Mouse (Mus musculus) retina, adult 2 months (tissue): ENCODE results near the gene Flywch1.
A peak's percentile ranks its signal among the peaks of the same experiment; 100 is the strongest.

Experiments
- DNase-seq: peaks from one replicate; pipeline ENCODE4 v3.0.0-alpha.2; 2012; ENCODE audit warnings: low read depth, low spot score

Gene Flywch1

GRCm38 (mm10) chr17:23771284-23772218 lies at the start of gene Flywch1:
Flywch1 (minus strand) TSS chr17:23771602.
- peak; percentile 97 for DNase-seq

GRCm38 (mm10) chr17:23820731-23821130 lies 49.3 kb upstream of the Flywch1 start:
- DNase-seq, result no peak

DNA sequence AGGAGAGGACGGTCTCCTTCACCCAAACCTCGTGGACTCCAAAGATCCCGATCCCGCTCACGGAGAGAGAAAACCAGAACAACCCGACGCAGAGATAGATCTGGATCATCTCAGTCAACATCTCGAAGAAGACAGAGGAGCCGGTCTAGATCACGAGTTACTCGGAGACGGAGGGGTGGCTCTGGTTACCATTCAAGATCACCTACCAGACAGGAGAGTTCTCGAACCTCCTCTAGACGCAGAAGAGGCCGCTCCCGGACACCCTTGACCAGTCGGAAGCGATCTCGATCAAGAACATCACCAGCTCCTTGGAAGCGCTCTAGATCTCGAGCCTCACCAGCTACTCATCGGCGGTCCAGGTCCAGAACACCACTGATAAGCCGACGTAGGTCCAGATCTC lies 47.8 kb upstream of the Flywch1 start:
- DNase-seq, result no peak

- no peak for DNase-seq
Observed at GRCm38 (mm10) chr17:23818579-23818978, 47.2 kb upstream of the Flywch1 start.

DNA sequence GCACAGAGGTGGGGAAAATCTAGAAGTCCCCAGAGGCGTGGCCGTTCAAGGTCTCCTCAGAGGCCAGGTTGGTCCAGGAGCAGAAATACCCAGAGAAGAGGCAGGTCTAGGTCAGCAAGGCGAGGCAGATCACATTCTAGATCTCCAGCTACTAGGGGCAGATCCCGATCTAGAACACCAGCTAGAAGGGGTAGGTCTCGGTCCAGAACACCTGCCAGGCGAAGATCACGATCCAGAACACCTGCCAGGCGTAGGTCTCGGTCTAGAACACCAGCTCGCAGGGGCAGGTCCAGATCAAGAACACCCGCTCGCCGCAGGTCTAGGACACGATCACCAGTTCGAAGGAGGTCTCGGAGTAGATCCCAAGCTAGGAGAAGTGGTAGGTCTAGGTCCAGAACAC lies 44.2 kb upstream of the Flywch1 start:
- no peak for DNase-seq

DNA sequence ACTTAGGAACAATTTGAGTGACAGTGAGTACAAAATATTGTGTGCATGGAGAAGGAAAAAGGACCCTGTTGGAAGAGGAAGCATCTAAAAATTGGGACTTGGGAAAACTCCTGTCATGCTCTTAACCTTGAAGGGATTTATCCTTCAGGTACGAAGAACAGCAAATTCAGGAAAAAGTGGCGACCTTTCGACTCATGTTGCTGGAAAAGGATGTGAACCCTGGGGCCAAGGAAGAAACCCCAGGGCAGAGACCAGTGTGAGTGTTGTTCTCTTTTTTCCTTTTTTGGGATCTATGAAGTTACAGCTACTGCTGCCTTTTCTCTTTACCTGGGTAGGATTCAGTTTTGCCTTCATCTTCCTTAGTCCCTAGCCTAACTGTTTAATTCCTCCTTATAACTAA lies 36.5 kb upstream of the Flywch1 start:
- DNase-seq, result no peak

DNA sequence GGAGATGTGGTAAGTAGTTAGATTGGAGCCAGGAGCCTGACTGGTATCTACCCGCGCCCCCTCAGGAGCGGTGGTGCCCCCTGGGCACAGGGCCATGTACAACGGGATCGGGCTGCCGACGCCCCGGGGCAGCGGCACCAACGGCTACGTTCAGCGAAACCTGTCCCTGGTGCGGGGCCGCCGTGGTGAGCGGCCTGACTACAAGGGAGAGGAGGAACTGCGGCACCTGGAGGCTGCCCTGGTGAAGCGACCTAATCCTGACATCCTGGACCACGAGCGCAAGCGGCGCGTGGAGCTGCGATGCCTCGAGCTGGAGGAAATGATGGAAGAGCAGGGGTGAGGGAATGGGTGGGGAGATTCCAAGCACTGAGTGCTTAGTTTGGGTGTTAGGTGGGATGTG lies 35.5 kb upstream of the Flywch1 start:
- no peak for DNase-seq

DNA sequence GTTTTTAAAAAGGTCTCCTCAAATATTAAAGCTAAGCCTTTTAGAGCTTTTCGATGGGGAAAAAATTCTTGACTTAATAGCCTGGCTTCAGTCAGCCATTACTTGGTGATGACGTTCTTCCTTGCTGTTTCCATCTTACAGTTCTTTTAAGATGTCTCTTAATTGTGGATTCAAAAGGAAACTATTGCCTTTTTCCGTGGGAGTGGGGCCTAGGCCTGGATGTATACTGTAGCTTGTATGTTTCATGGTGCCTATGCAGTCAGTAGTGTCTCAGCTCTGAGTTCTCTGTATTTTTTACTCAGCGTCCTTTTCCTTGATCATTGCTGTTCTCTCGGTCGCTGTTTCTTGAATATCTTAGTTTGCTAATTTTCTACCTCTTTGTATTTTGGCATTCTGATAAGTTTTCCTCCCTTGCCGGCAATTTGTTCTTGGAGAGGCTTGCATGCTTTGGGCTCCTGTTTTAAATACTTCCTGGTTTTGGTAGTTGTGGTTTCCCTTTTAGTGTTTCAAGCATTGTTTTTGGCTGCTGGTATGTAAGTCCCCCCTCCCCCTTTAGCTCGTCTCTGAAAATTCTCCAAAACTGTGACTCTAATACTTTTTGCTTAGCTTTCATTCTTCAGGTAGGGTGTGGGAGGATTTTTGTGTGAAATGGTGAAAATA lies 33.2 kb upstream of the Flywch1 start:
- no peak for DNase-seq

DNA sequence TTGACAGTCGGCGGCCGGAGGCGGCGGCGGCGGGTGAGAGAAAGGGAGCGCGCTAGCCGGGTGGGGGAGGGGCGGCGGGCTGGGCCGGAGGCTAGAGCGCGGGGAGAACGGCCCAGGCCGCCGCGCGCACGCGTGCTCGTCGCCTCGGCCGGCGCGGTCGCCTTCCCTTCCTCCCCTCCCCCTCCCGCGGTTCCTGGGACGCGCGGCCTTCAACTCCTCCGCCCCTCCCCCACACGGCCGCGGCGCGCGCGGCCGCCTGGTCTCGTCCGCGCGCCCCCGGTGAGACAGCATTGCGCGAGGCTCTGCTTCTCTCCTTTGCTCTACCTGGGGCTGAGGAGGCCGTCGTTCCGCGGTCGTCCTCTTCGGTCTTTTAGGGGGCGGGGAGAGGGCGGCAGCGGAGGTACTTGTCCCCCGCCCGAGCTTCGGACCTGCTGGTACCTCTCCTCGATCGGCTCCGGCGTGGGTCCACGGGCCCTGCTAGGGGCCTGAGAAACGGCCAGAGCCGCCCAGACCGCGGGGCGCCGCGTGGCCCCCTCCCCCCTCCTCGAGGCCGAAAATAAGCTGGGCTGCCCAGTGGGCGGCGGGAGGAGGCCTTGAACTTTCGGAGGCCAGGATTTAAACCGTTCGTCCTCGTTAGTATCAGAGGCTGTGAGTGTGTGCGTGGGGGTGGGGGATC lies 32.1 kb upstream of the Flywch1 start:
- DNase-seq, result peak; percentile 57

DNA sequence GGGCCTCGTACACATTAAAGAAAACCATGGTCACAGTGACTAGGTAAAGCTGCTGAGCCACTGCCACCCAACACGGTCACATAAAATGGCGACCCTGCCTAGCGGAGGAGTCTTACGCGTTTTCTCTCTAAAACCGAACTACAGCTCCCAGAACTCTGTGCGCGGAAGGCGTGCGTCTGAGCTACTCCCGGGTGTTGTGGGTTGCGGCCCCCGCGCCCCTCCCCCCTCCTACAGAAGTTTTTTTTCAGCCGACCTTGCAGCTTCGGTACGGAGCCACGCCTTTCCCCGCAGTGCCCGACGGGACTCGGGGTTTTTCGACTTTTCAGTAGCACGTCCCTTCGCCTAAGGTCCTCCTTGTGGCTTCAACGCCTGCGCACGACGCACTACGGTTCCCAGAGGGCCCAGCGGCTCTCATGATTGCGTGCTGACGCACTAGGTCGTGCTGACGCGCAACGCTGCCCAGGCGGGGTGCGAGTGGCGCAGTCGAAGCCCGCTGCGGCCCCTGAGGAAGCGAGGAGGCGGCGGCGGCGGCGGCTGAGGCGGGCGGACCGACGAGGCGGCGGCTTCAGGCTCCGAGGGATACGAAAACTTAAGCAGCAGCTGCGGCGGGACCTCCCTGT lies 31.5 kb upstream of the Flywch1 start:
- peak; percentile 96 for DNase-seq

DNA sequence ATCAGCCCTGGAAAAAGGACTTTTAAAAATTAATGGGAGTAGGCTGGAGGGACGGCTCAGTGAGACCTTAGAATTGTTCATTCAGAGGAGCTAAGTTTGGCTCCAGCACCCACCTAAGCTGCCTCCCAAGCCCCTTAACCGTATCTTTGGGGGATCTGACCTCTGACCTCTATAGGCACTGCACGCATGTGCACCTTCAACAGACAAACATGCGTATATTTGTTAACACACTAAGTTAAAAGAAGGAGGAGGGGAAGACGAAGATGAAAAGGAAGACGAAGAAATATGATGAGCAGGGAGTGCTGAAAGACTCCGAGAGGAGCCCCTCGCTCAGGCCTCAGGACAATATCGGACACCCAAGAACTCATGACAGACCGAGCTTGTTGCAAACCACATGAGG lies 30.2 kb upstream of the Flywch1 start:
- no peak for DNase-seq

DNA sequence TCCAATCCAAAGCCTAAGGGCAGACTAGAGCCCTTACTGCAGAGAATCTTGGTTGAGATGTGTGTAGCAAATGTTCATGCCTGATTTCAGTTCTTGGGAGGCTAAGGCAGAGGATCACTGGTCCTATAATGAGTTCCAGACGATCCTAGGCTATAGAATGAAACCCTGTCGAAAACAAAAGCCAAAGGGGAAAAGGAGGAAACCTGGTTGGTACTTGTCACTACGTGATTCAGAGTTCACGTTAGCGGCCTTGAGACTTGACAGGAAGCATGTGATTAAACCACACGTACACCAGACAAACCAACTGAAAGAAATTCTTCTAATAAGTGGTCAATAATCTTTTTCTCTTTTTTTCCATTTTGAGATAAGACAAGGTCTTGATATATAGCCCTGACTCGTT lies 25.9 kb upstream of the Flywch1 start:
- no peak for DNase-seq

DNA sequence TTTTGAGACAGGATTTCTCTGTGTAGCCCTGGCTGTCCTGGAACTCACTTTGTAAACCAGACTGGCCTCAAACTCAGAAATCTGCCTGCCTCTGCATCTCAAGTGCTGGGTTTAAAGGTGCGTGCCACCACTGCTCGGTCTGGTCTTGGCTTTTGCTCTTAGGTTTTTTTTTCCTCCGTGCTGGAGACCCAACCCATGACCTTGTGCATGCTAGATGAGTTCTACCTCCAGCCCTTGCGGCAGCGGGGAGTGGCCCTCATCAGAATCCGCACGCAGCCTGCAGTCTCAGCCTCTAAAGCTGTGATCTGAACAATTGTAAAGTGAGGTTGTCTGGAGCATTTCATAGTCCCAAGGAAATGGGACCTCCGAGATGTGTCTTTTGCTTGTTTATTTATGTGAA lies 23.9 kb upstream of the Flywch1 start:
- DNase-seq, result no peak

- DNase-seq, result no peak
Observed at GRCm38 (mm10) chr17:23791079-23791357, 19.6 kb upstream of the Flywch1 start.

GRCm38 (mm10) chr17:23790269-23791078 lies 19.1 kb upstream of the Flywch1 start, which contains the start of gene Srrm2:
Srrm2 (plus strand) TSS chr17:23790532.
- DNase-seq, result no peak

DNA sequence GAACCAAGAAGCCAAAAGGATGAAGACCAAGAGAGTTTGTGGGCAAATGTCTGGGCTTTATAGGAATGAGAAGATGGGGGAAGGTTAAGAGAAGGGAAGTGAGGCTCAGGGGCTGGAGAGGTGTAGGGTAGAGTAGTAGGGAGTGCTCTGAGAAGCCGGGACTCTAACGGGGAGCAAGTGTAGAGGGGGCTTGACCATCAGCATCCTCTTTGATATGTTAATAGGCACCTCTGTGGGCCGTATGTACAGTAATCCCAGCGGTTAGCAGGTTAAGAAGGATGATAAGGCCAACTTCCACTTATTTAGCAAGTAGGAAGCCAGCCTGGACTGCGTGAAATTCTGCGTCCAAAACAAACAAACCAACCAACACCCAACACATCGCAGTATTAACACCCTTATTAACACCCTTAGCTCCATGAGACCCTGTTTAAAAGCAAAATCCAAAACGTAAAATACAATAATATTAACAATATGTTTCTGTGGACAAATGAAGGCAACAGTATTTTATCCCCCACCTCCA lies 18.4 kb upstream of the Flywch1 start:
- DNase-seq, result no peak

- DNase-seq, result no peak
Observed at GRCm38 (mm10) chr17:23788973-23789372, 17.6 kb upstream of the Flywch1 start.

GRCm38 (mm10) chr17:23786510-23786931 lies 15.1 kb upstream of the Flywch1 start:
- no peak for DNase-seq

DNA sequence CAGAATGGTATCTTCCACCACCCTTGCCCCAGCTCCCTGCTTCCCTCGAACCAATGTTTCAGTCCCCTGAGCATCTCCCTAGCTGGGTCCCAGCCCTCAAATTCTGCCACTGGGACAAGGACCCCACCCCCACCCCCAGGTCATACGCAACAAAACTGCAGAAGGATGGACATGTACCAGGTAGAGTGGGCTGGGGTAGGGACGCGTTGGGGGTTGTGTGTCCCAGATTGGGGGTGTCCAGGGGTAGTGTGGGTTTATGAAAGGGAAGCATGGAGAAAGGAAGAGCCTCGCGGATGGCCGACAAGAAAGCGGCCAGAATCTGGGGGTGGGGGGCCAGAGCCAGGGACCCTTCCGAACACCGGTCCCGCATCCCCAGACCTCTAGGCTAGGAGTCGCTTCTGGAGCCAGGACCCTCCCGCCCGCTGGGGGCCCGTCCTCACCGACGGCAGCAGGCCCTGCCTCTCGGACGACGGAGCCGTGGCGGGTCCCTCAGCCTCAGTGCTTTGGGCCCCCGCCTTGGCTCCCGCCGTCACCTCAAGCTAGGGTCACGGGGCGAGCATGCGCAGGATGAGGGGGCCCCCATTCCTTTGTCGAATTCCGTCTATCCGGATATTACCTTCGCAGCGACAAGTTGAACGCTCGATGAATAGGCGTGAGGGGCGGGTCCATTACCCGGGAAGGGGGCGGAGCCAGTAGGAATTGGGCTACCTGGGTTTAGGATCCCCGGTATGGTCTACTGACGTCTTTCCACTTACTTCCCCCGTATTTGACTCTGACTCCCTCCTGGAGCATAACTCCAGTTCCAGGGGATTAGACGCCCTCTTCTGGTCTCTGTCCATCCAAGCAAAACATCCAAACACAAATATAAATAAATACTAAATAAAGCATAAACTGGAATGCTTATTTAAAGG lies 14.4 kb upstream of the Flywch1 start, which contains the start of gene Flywch2:
Gene Flywch2, minus strand, starts transcription at position 521 of the 911 bp plus-strand sequence.
- DNase-seq, result peak; percentile 72

GRCm38 (mm10) chr17:23783352-23783751 lies 11.9 kb upstream of the Flywch1 start:
- DNase-seq, result no peak
